Mouse (Mus musculus) lung, embryonic 16.5 days (tissue): ENCODE measurements around the gene Tuba3a. TPM values are rescaled to one million over a fixed set of nuclear protein-coding genes. Genes with fewer than 3 reads are reported as not detected.

ENCODE experiments used
- ATAC-seq: fragments of 200-750 bp; cut with Nextera tagmentation; 2 replicates; pipeline ENCODE4 v1.8.0; 2017; ENCODE audit warnings: low read depth, mild to moderate bottlenecking, moderate library complexity
- H3K27ac ChIP-seq: fragments of 300-500 bp; sonication (generic); 2 replicates; pipeline ENCODE4 v1.5.1; 2014; ENCODE audit warnings: mild to moderate bottlenecking, control low read depth, low read length
- H3K27me3 ChIP-seq: fragments of 300-500 bp; sonication (generic); 2 replicates; pipeline ENCODE4 v1.6.1; 2014; ENCODE audit warnings: low read depth, low read length, mixed read lengths; ENCODE audit not compliant: control insufficient read depth, insufficient read depth
- H3K36me3 ChIP-seq: fragments of 300-500 bp; sonication (generic); 2 replicates; pipeline ENCODE4 v1.6.1; 2014; ENCODE audit warnings: low read length; ENCODE audit not compliant: control insufficient read depth, insufficient read depth
- H3K4me1 ChIP-seq: fragments of 300-500 bp; sonication (generic); replicated peaks from 2 replicates; pipeline ENCODE4 v1.6.1; 2014; ENCODE audit warnings: low read length, mixed read lengths; ENCODE audit not compliant: control insufficient read depth, insufficient read depth
- H3K4me2 ChIP-seq: fragments of 300-500 bp; sonication (generic); 2 replicates; pipeline ENCODE4 v1.6.1; 2014; ENCODE audit warnings: low read depth, low read length, control low read depth
- H3K4me3 ChIP-seq: fragments of 300-500 bp; sonication (generic); 2 replicates; pipeline ENCODE4 v1.5.1; 2014; ENCODE audit warnings: mild to moderate bottlenecking, low read length, control low read depth
- H3K9ac ChIP-seq: fragments of 300-500 bp; sonication (generic); 2 replicates; pipeline ENCODE4 v1.6.1; 2014; ENCODE audit warnings: low read length, control low read depth
- H3K9me3 ChIP-seq: fragments of 300-500 bp; sonication (generic); 2 replicates; pipeline ENCODE4 v1.6.1; 2016; ENCODE audit warnings: low read length; ENCODE audit not compliant: control insufficient read depth
- WGBS: fragments of 180-500 bp; shearing (Covaris S2); extraction: QIAGEN DNeasy Blood & Tissue Kit; methylation state at CpG from one replicate; pipeline ENCODE4 v1.1.7; 2014; 5-methylcytosine and 5-hydroxymethylcytosine counted together
- microRNA-seq: library from miRNA; unstranded; fragments of <30 nt; microRNA quantifications from one replicate; pipeline ENCODE4, GENCODE M21; 2016
- polyA plus RNA-seq: library from polyadenylated mRNA; unstranded; fragments of >200 nt; fragmentation: Nextera tagmentation; extraction: Ambion mirVana; gene quantifications from 2 replicates; pipeline ENCODE4 v1.2.1, GENCODE M21; 2015

Tuba3a gene
- polyA plus RNA-seq, 1 experiment from 2014 or later: 0.16 TPM

- no peak overlapping the region for H3K4me2 ChIP-seq
- ATAC-seq: no peak
- no peaks in the 10 kb centered on the region for H3K27me3 ChIP-seq
- H3K36me3 ChIP-seq: no peaks in the 10 kb centered on the region
- H3K4me3 ChIP-seq: no peak overlapping the region
- peaks cover 16% of the 10 kb centered on the region; the same call in 1 of the 2 replicates for H3K4me1 ChIP-seq
- H3K27ac ChIP-seq: no peak overlapping the region
- H3K9me3 ChIP-seq: no peaks in the 10 kb centered on the region
- WGBS: 66% methylated on average over 6 of the region's 6 CpGs
- no peak overlapping the region for H3K9ac ChIP-seq
Measured at GRCm38 (mm10) chr6:125232516-125232915, 53.3 kb downstream of the Tuba3a start.

- Histone ChIP-seq H3K9ac (peak overlapping the region; percentile 83), H3K9me3 (no peaks in the 10 kb centered on the region), H3K36me3 (no peaks in the 10 kb centered on the region), H3K4me1 (peaks cover 16% of the 10 kb centered on the region; the same call in 1 of the 2 replicates), H3K4me3 (peak overlapping the region; percentile 66), H3K27me3 (no peaks in the 10 kb centered on the region), H3K27ac (peak overlapping the region; percentile 77), H3K4me2 (peak overlapping the region; percentile 90)
- 35% methylated on average over 4 of the region's 4 CpGs for WGBS
- ATAC-seq: peak; percentile 39
Measured at GRCm38 (mm10) chr6:125232045-125232437, 53.8 kb downstream of the Tuba3a start.

GRCm38 (mm10) chr6:125231117-125232044 is 54.5 kb downstream of the Tuba3a start, which contains the start of gene Tapbpl:
TSS of gene Tapbpl (minus strand) at chr6:125231860.
- WGBS: 3% methylated on average over 16 of the region's 16 CpGs
- peak; percentile 54 for ATAC-seq
- H3K4me2 ChIP-seq: peak within 1 kb of the TSS; percentile 90

DNA sequence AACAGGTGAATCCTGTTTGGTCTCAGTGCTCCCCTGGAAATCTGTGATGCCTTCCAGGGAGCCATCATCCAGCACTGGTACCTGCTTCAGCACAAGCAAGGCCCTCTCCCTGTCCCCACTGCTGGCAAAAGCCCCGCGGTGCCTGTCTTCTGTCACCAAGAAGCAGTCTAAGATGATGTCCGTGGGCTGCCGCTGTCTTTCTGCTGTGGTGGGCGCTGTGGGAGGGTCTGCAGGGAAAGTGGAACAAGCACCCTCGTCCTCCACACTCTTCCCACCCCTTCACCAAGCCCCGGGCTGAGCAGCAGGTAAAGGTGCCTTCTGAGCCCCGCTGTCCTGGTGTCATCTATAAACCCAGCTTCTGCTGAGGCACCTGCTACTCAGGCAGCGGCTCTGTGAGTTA is 55.3 kb downstream of the Tuba3a start:
- Histone ChIP-seq H3K4me3 (no peak overlapping the region), H3K27me3 (no peaks in the 10 kb centered on the region), H3K36me3 (no peaks in the 10 kb centered on the region), H3K9ac (no peak overlapping the region), H3K9me3 (no peaks in the 10 kb centered on the region), H3K27ac (no peak overlapping the region), H3K4me2 (no peak overlapping the region; the same call in 1 of the 2 replicates), H3K4me1 (peaks cover 16% of the 10 kb centered on the region; the same call in 1 of the 2 replicates)
- WGBS: 59% methylated on average over 9 of the region's 9 CpGs
- no peak for ATAC-seq

More at GRCm38 (mm10) chr6:125231117-125232044, 54.5 kb downstream of the Tuba3a start, which contains the start of gene Tapbpl:
- Histone ChIP-seq H3K9me3 (no peaks in the 10 kb centered on the region), H3K36me3 (no peaks in the 10 kb centered on the region), H3K27me3 (no peaks in the 10 kb centered on the region), H3K27ac (peak within 1 kb of the TSS; percentile 77), H3K9ac (peak within 1 kb of the TSS; percentile 83), H3K4me3 (peak within 1 kb of the TSS; percentile 66), H3K4me1 (peaks cover 16% of the 10 kb centered on the region; the same call in 1 of the 2 replicates)

Small RNA genes within 50 kb of the gene (microRNA-seq; reads per million reads assigned to microRNA genes)
- gene Mir8113: not detected

Other genes with a start within 250 kb of the Tuba3a start
- gene Ing4, start 246.3 kb downstream of the Tuba3a start, polyA plus RNA-seq: 141 and 142 TPM in 2 replicates
- 12.9 and 16.4 TPM in 2 replicates for gene Acrbp, start 236.4 kb downstream of the Tuba3a start, polyA plus RNA-seq
- 0.45 and 0.49 TPM in 2 replicates for gene Lpar5, start 218.1 kb downstream of the Tuba3a start, polyA plus RNA-seq
- 58.2 and 59.4 TPM in 2 replicates for gene Chd4, start 190.1 kb downstream of the Tuba3a start, polyA plus RNA-seq
- 44.5 and 52.5 TPM in 2 replicates for gene Nop2, start 154.1 kb downstream of the Tuba3a start, polyA plus RNA-seq
- gene Iffo1, start 140.8 kb downstream of the Tuba3a start, polyA plus RNA-seq: 5.5 and 7.2 TPM in 2 replicates
- 1,562 and 1,631 TPM in 2 replicates for gene Gapdh, start 119.6 kb downstream of the Tuba3a start, polyA plus RNA-seq
- gene Ncapd2, start 94.3 kb downstream of the Tuba3a start, polyA plus RNA-seq: 123 and 135 TPM in 2 replicates
- 216 and 226 TPM in 2 replicates for gene Mrpl51, start 94.2 kb downstream of the Tuba3a start, polyA plus RNA-seq
- 5.2 and 6.0 TPM in 2 replicates for gene Vamp1, start 70.5 kb downstream of the Tuba3a start, polyA plus RNA-seq
- gene Tapbpl, start 54.2 kb downstream of the Tuba3a start, polyA plus RNA-seq: 9.0 and 10.0 TPM in 2 replicates
- 3.1 and 5.7 TPM in 2 replicates for gene Cd27, start 49.0 kb downstream of the Tuba3a start, polyA plus RNA-seq
- gene Ltbr, start 27.8 kb upstream of the Tuba3a start, polyA plus RNA-seq: 91.1 and 96.4 TPM in 2 replicates
- gene Scnn1a, start 34.6 kb upstream of the Tuba3a start, polyA plus RNA-seq: 9.1 and 13.4 TPM in 2 replicates
- gene Tnfrsf1a, start 63.3 kb upstream of the Tuba3a start, polyA plus RNA-seq: 115 and 117 TPM in 2 replicates
- gene Plekhg6, start 94.8 kb upstream of the Tuba3a start, polyA plus RNA-seq: 0.49 and 0.99 TPM in 2 replicates
- 356 and 405 TPM in 2 replicates for gene Cd9, start 208.7 kb upstream of the Tuba3a start, polyA plus RNA-seq